Mouse (Mus musculus) cerebellum, adult (tissue): Measurements from ENCODE around the gene Fads2.
A peak's percentile ranks its signal among the peaks of the same experiment; 100 is the strongest.

Source experiments
- ATAC-seq: cut with Nextera tagmentation; 2 replicates; pipeline ENCODE4 v1.9.2; 2017; ENCODE audit warnings: mild to moderate bottlenecking, moderate library complexity, mixed read lengths; ENCODE audit not compliant: insufficient number of reproducible peaks, low FRiP score, low TSS enrichment

Fads2 gene

GRCm38 (mm10) chr19:10019214-10019760, 82.3 kb downstream of the Fads2 start:
- no peak for ATAC-seq

DNA sequence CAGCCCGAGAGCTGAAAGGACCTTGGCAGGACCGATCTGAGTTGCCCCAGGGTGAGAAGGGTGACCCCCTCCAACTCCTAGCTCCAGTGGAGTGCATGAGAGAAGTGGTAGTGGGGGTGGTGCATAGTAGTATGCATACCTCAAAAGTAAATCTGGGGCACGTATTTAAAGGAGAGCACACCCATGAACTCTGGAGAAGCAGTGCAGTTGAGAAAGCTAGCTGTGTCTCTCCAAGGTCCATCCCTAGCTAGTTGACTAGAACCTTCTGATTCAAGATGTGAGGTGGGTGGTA, 83.1 kb downstream of the Fads2 start:
- ATAC-seq: no peak

- peak; percentile 77 for ATAC-seq
These were observed 83.7 kb downstream of the Fads2 start for GRCm38 (mm10) chr19:10017637-10018526.

DNA sequence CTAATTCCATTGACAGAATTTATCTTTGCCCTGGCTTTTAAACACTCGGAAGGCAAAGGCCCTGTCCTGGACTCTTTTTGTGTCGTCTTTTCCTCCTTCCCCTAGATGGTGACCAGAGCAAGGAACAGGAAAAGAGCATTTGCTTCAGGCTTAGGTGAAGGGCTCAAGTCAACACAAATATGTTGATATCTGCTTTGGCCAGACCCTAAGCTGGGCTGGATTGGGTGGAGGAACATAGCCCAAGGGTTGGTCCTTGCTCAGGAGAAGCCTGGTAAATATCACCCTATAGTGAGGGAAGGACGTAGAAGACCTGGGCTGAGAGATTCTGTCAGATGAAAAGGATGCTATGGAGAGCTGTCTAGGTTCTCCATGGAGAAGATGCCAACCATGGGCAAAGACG, 85.4 kb downstream of the Fads2 start:
- no peak for ATAC-seq

DNA sequence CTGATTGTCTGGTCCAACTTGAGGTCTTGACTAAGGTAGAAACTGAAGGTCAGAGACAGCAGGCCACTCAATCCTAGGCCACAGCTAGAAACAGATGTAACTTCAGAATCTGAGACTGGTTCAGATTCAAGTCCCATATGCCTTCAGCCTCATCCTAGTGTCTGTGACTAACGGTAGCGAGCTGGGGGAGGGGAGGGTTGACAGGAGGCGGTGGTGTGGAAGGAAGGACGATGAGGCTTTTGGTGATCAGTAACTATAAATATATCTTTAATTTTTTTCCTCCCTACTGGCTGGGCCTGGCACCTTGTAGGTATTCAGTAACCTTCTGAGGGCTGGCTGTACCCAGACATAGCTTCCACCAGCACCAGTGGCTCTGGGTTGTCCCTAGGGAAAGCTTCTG, 86.1 kb downstream of the Fads2 start:
- no peak for ATAC-seq

DNA sequence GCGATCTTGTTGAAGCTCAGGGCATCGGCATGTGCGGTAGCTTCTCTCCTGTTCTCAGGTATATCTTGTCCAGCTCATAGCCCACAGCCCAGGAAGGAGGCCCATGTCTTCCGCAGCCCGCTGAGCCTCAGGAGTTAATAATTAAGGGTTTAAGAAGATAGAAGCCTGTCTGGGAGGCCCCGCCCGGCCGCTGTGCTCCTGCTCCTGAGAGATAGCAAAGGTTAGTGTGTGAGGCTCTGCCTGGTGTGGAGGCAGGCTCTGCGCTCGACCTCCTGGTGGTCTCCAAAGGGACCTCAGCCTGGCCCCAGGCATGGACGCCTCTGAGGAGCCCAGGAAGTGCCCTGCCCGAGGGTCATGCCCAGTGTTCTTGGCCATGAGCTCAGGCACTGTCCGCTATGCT, 86.7 kb downstream of the Fads2 start:
- ATAC-seq: no peak

DNA sequence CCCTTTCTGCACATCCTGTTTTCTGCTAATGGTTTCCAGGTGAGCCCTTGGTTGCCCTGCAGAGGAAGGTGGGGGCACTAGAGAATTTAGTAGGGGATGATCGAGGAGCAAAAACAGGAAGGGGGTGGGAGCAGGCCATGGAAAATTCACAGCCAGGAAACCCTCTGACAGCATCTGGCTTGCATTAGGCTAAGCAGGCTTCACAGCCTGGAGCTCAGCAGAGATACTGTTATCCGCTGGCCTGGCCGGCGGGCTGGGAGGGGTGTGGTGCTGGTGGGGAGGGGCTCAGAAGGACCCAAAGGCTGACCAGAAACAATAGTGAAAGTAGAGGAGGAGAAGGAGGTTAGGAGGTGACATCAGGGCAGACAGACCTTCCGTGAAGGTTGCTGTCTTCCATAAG, 87.6 kb downstream of the Fads2 start:
- ATAC-seq: no peak

DNA sequence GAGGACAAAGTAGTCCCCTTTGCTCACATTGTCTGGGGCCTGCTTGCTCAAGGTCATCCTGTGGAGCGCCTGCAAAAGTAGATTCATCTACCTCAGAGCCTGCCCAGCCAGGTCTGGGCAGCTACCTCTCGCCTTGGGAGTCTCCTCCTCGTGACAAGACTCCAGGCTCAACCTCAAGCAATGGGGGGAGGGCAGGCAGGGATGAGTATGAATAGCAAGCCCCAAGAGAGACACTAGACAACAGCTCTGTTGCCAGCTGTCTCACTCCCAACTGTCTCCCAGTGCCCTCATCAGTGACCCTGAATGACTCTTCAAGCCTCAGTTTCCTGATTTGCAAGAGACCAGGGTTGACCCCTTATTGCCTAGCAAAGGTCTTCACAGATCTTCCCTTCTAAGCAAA, 88.2 kb downstream of the Fads2 start:
- ATAC-seq: no peak

GRCm38 (mm10) chr19:10012827-10013278, 88.7 kb downstream of the Fads2 start:
- ATAC-seq: no peak
